Mouse (Mus musculus) hindbrain, embryonic 14.5 days (tissue): ENCODE data around the gene Dnah14. TPM values are rescaled to one million over a fixed set of nuclear protein-coding genes. Genes with fewer than 3 reads are reported as not detected.
A peak's percentile ranks its signal among the peaks of the same experiment; 100 is the strongest.

ENCODE experiments used
- ATAC-seq: fragments of 200-750 bp; cut with Nextera tagmentation; 2 replicates; pipeline ENCODE4 v1.8.0; 2017; ENCODE audit warnings: moderate number of reproducible peaks, mild to moderate bottlenecking, moderate TSS enrichment, moderate library complexity; ENCODE audit not compliant: low FRiP score
- DNase-seq: peaks from one replicate; pipeline ENCODE4 v3.0.0-alpha.2; 2015; ENCODE audit warnings: low spot score
- H3K27ac ChIP-seq: fragments of 300-500 bp; sonication (generic); 2 replicates; pipeline ENCODE4 v1.5.1; 2014; ENCODE audit warnings: mild to moderate bottlenecking, moderate library complexity
- H3K27me3 ChIP-seq: fragments of 300-500 bp; sonication (generic); 2 replicates; pipeline ENCODE4 v1.6.1; 2014; ENCODE audit warnings: mild to moderate bottlenecking, low read length, mixed read lengths; ENCODE audit not compliant: control insufficient read depth, insufficient read depth
- H3K36me3 ChIP-seq: fragments of 300-500 bp; sonication (generic); replicated peaks from 2 replicates; pipeline ENCODE4 v1.6.1; 2014; ENCODE audit not compliant: control insufficient read depth, insufficient read depth
- H3K4me1 ChIP-seq: fragments of 300-500 bp; sonication (generic); replicated peaks from 2 replicates; pipeline ENCODE4 v1.6.1; 2014; ENCODE audit warnings: antibody characterized with exemption, low read length, mixed read lengths; ENCODE audit not compliant: control insufficient read depth, insufficient read depth
- H3K4me2 ChIP-seq: fragments of 300-500 bp; sonication (generic); replicated peaks from 2 replicates; pipeline ENCODE4 v1.6.1; 2014; ENCODE audit warnings: mild to moderate bottlenecking, moderate library complexity
- H3K4me3 ChIP-seq: fragments of 300-500 bp; sonication (generic); replicated peaks from 2 replicates; pipeline ENCODE4 v1.5.1; 2014; ENCODE audit warnings: mild to moderate bottlenecking, low read length
- H3K9ac ChIP-seq: fragments of 300-500 bp; sonication (generic); 2 replicates; pipeline ENCODE4 v1.6.1; 2014
- H3K9me3 ChIP-seq: fragments of 300-500 bp; sonication (generic); 2 replicates; pipeline ENCODE4 v1.6.1; 2016; ENCODE audit warnings: low read length; ENCODE audit not compliant: control insufficient read depth
- WGBS: fragments of 180-500 bp; shearing (Covaris S2); extraction: QIAGEN DNeasy Blood & Tissue Kit; methylation state at CpG from one replicate; pipeline ENCODE4 v1.1.7; 2014; 5-methylcytosine and 5-hydroxymethylcytosine counted together
- polyA plus RNA-seq: library from polyadenylated mRNA; unstranded; fragments of >200 nt; fragmentation: Nextera tagmentation; extraction: Ambion mirVana; gene quantifications from 2 replicates; pipeline ENCODE4 v1.2.1, GENCODE M21; 2014

Gene Dnah14
- polyA plus RNA-seq, 1 experiment from 2014 or later, result 0.90 TPM

- no peak for ATAC-seq
- no peaks in the 10 kb centered on the region for H3K9me3 ChIP-seq
- DNase-seq, result no peak
- no peaks in the 10 kb centered on the region for H3K36me3 ChIP-seq
- no peak overlapping the region for H3K4me3 ChIP-seq
- no peak overlapping the region for H3K27ac ChIP-seq
- H3K4me2 ChIP-seq, result no peak overlapping the region
- H3K4me1 ChIP-seq, result no peaks in the 10 kb centered on the region
- no peaks in the 10 kb centered on the region for H3K27me3 ChIP-seq
- H3K9ac ChIP-seq, result no peak overlapping the region
- 76% methylated on average over 12 of the region's 12 CpGs for WGBS
These were observed 61.8 kb downstream of the Dnah14 start for GRCm38 (mm10) chr1:181637997-181638713.

DNA sequence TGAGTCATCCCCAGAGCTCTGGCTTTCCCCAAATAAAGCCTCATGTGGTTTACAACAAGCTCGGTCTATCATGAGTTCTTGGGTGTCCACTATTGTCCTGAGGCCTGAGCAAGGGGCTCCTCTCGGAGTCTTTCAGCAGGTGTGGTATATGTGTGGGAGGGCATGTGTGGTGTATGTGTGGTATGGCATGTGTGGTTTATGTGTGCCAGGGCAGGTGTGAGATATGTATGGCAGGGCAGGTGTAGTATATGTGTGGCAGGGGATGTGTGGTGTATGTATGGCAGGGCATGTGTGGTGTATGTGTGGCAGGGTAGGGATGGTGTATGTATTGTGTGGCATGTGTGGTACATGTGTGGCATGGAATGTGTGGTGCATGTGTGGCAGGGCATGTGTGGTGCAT lies 64.0 kb downstream of the Dnah14 start:
- no peaks in the 10 kb centered on the region for H3K27me3 ChIP-seq
- no peak overlapping the region for H3K4me2 ChIP-seq
- no peaks in the 10 kb centered on the region for H3K36me3 ChIP-seq
- H3K9ac ChIP-seq, result no peak overlapping the region
- H3K4me1 ChIP-seq, result no peaks in the 10 kb centered on the region
- 92% methylated on average over 2 of the region's 2 CpGs for WGBS
- no peaks in the 10 kb centered on the region for H3K9me3 ChIP-seq
- DNase-seq (no peak), ATAC-seq (no peak)
- no peak overlapping the region for H3K27ac ChIP-seq
- no peak overlapping the region for H3K4me3 ChIP-seq

DNA sequence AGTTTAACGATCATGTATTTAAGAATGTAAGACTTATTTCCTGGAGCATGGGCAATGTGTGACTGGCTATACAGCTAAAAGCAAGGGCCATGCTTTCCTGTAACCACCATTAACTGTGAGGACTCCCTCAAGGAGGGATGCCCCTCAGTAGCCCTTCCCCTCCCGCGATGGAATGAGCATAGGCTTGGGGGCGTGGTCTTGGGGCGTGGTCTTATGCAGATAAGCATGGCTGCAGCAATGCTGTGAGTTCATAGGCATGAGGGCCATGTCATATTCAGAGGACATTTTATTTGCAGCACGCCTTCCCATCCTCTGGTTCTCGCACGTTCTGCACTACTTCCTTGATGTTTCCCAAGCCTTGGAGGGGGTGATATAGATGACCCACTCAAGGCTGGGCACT lies 71.1 kb downstream of the Dnah14 start:
- 48% methylated on average over 8 of the region's 8 CpGs for WGBS
- DNase-seq, result no peak
- Histone ChIP-seq H3K27me3 (no peaks in the 10 kb centered on the region), H3K36me3 (no peaks in the 10 kb centered on the region), H3K9ac (no peak overlapping the region), H3K4me3 (no peak overlapping the region), H3K4me2 (no peak overlapping the region), H3K4me1 (no peaks in the 10 kb centered on the region), H3K9me3 (no peaks in the 10 kb centered on the region), H3K27ac (no peak overlapping the region)
- ATAC-seq, result no peak

DNA sequence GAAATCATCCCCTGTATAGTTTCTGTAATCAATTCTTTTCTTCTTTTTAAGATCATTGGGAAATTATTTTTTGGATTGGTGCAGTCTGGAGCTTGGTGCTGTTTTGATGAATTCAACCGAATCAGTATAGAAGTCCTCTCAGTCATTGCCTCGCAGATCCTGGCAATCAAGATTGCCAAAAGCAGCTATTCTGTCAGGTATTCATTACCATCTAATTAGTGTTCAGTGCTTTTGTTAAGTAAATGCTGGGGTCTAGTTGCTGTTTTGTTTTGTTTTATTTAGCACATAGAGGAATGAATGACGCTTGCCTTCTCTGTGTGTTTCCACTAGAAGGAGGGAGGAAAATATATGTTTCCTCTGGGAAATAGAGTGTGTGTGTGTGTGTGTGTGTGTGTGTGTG lies 77.1 kb downstream of the Dnah14 start:
- no peak for ATAC-seq
- DNase-seq, result no peak
- Histone ChIP-seq H3K27ac (no peak overlapping the region), H3K9me3 (no peaks in the 10 kb centered on the region), H3K36me3 (no peaks in the 10 kb centered on the region), H3K27me3 (no peaks in the 10 kb centered on the region), H3K9ac (no peak overlapping the region), H3K4me3 (no peak overlapping the region), H3K4me2 (no peak overlapping the region), H3K4me1 (no peaks in the 10 kb centered on the region)
- 36% methylated on average over 3 of the region's 3 CpGs for WGBS

DNA sequence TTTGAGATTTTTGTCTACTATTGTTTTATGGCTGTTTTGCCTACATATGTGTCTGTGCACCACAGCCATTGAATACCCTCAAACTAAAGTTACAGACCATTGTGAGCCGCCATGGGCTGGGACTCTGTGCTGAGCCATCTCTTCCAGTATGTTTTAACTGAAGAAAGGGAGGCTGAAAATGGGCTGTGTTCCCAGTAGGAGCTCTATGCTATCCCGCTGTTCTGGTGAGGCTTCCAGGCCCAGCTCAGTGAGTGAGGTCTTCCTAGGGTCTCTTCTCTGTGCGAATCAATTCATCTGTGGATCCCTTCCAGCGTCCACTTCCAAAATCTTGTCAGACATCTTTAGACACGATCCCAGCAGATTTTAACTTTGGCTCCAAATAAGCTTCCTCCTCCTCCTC lies 80.1 kb downstream of the Dnah14 start:
- Histone ChIP-seq H3K36me3 (no peaks in the 10 kb centered on the region), H3K9ac (no peak overlapping the region), H3K4me3 (no peak overlapping the region), H3K4me2 (no peak overlapping the region), H3K4me1 (no peaks in the 10 kb centered on the region), H3K9me3 (no peaks in the 10 kb centered on the region), H3K27me3 (no peaks in the 10 kb centered on the region), H3K27ac (no peak overlapping the region)
- WGBS, result 80% methylated on average over 5 of the region's 5 CpGs
- ATAC-seq (no peak), DNase-seq (no peak)

GRCm38 (mm10) chr1:181666801-181667200 lies 90.4 kb downstream of the Dnah14 start:
- ATAC-seq, result no peak

GRCm38 (mm10) chr1:181694729-181695498 lies 118.6 kb downstream of the Dnah14 start:
- Histone ChIP-seq H3K4me2 (no peak overlapping the region), H3K4me1 (no peaks in the 10 kb centered on the region), H3K27ac (no peak overlapping the region), H3K9ac (no peak overlapping the region), H3K4me3 (no peak overlapping the region), H3K9me3 (no peaks in the 10 kb centered on the region), H3K36me3 (no peaks in the 10 kb centered on the region), H3K27me3 (no peaks in the 10 kb centered on the region)
- DNase-seq (no peak), ATAC-seq (no peak)
- WGBS, result 79% methylated on average over 5 of the region's 5 CpGs

More at GRCm38 (mm10) chr1:181666801-181667200, 90.4 kb downstream of the Dnah14 start:
- Histone ChIP-seq H3K9ac (no peak overlapping the region), H3K27me3 (no peaks in the 10 kb centered on the region), H3K27ac (no peak overlapping the region), H3K4me2 (no peak overlapping the region), H3K9me3 (no peaks in the 10 kb centered on the region), H3K4me3 (no peak overlapping the region), H3K4me1 (no peaks in the 10 kb centered on the region), H3K36me3 (no peaks in the 10 kb centered on the region)
- 75% methylated on average over 4 of the region's 4 CpGs for WGBS
- no peak for DNase-seq

GRCm38 (mm10) chr1:181728707-181729106 lies 152.3 kb downstream of the Dnah14 start:
- Histone ChIP-seq H3K27ac (no peak overlapping the region), H3K4me1 (no peaks in the 10 kb centered on the region), H3K9ac (no peak overlapping the region), H3K4me3 (no peak overlapping the region), H3K36me3 (no peaks in the 10 kb centered on the region), H3K4me2 (no peak overlapping the region), H3K9me3 (no peaks in the 10 kb centered on the region), H3K27me3 (no peaks in the 10 kb centered on the region)
- no peak for ATAC-seq
- 58% methylated on average over 5 of the region's 5 CpGs for WGBS
- DNase-seq, result peak; percentile 47

GRCm38 (mm10) chr1:181733517-181733916 lies 157.2 kb downstream of the Dnah14 start:
- no peaks in the 10 kb centered on the region for H3K4me1 ChIP-seq
- H3K27me3 ChIP-seq, result no peaks in the 10 kb centered on the region
- WGBS, result 77% methylated on average over 5 of the region's 5 CpGs
- ATAC-seq, result no peak
- H3K27ac ChIP-seq, result no peak overlapping the region
- no peaks in the 10 kb centered on the region for H3K36me3 ChIP-seq
- H3K4me3 ChIP-seq, result no peak overlapping the region
- no peak overlapping the region for H3K4me2 ChIP-seq
- H3K9me3 ChIP-seq, result no peaks in the 10 kb centered on the region
- H3K9ac ChIP-seq, result no peak overlapping the region
- DNase-seq, result peak; percentile 21
